Mouse (Mus musculus): ENCODE results near the gene Ltbr.

DNA sequence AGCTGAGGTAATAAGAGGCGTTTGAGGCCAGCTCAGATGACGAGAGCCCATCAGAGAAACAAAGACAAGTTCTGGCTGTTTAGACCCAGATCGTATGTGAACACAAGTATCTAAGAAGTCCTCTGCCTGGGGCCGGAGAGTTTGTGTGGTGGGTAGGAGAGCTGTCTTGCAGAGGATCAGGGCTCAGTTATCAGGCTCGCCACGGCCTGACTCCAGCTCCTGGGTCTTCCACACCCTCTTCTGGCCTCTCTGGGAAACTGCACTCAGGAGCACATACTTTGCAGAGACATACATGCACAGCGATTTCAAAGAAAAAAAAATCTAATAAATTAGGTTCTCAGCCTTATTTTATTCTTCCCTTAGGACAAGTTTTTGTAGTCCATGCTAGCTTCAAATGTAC lies 28.9 kb downstream of the Ltbr start:
- TF ChIP-seq CTCF (conservative IDR thresholded peaks at IDR 0.05; ENCODE audit: insufficient read depth, insufficient read length, low read depth, low read length) = no peak
- TF ChIP-seq POLR2A (IDR thresholded peaks at IDR 0.05; ENCODE audit: low read depth, low read length) = no peak
